Mouse (Mus musculus) C2C12 (cell line): ENCODE data around the gene Psmc3. TPM values are rescaled to one million over a fixed set of nuclear protein-coding genes. Genes with fewer than 3 reads are reported as not detected.

Experiments used
- H3K27me3 ChIP-seq: one replicate; pipeline ENCODE4 v1.6.1; 2011; ENCODE audit not compliant: control insufficient read depth, insufficient read depth, insufficient read length
- H3K36me3 ChIP-seq: one replicate; pipeline ENCODE4 v1.6.1; 2011; ENCODE audit not compliant: control insufficient read depth, insufficient read depth
- H3K4me3 ChIP-seq: one replicate; pipeline ENCODE4 v1.5.1; 2011; ENCODE audit warnings: mild to moderate bottlenecking, control low read depth; ENCODE audit not compliant: poor library complexity, insufficient read depth, severe bottlenecking
- H3K79me2 ChIP-seq: one replicate; pipeline ENCODE4 v1.6.1; 2011; ENCODE audit not compliant: control insufficient read depth, insufficient read depth
- H3K79me3 ChIP-seq: one replicate; pipeline ENCODE4 v1.6.1; 2011; ENCODE audit warnings: low read depth, control low read depth
- H3ac ChIP-seq: one replicate; pipeline ENCODE3; 2011; ENCODE audit warnings: low read depth; ENCODE audit not compliant: control insufficient read depth, insufficient read length
- CEBPB ChIP-seq: IDR thresholded peaks from one replicate; pipeline ENCODE4 v1.6.1; 2011; ENCODE audit warnings: low read depth, mild to moderate bottlenecking, control low read depth, moderate library complexity
- CTCF ChIP-seq: IDR thresholded peaks from one replicate; pipeline ENCODE4 v1.5.1; 2011; ENCODE audit not compliant: control insufficient read depth, insufficient read depth, insufficient read length
- FOSL1 ChIP-seq: IDR thresholded peaks from one replicate; pipeline ENCODE4 v1.8.0; 2011; ENCODE audit warnings: mild to moderate bottlenecking, low read length; ENCODE audit not compliant: poor library complexity, insufficient read depth, severe bottlenecking
- MAX ChIP-seq: IDR thresholded peaks from one replicate; pipeline ENCODE4 v1.6.1; 2011; ENCODE audit warnings: mild to moderate bottlenecking, control low read depth
- MYOD1 ChIP-seq: IDR thresholded peaks from one replicate; pipeline ENCODE4 v1.6.1; 2011; ENCODE audit warnings: low read depth; ENCODE audit not compliant: control insufficient read depth, insufficient read length
- MYOG ChIP-seq: IDR thresholded peaks from one replicate; pipeline ENCODE4 v1.6.1; 2011; ENCODE audit not compliant: control insufficient read depth, insufficient read length; ENCODE audit errors: extremely low read depth
- USF1 ChIP-seq: IDR thresholded peaks from one replicate; pipeline ENCODE4 v1.6.1; 2011; ENCODE audit warnings: low read depth, mild to moderate bottlenecking, control low read depth, moderate library complexity
- polyA plus RNA-seq: library from polyadenylated mRNA; unstranded; fragments of >200 nt; fragmentation: generic; extraction: Trizol; gene quantifications from one replicate; pipeline ENCODE4 v1.2.1, GENCODE M21; 2012; ENCODE audit warnings: missing spikeins

The Psmc3 gene
- polyA plus RNA-seq, 1 experiment = 367 TPM

GRCm38 (mm10) chr2:91085494-91086391, 31.9 kb downstream of the Psmc3 start:
- TF ChIP-seq CTCF (no peak), MYOD1 (no peak), MAX (no peak), USF1 (no peak), CEBPB (no peak), FOSL1 (no peak), MYOG (no peak)
- peaks cover 6% of the 10 kb centered on the region for H3K27me3 ChIP-seq
- H3K79me2 ChIP-seq = no peaks in the 10 kb centered on the region
- H3K36me3 ChIP-seq = no peaks in the 10 kb centered on the region
- no peak overlapping the region for H3ac ChIP-seq
- H3K79me3 ChIP-seq = no peaks in the 10 kb centered on the region
- H3K4me3 ChIP-seq = no peak overlapping the region

DNA sequence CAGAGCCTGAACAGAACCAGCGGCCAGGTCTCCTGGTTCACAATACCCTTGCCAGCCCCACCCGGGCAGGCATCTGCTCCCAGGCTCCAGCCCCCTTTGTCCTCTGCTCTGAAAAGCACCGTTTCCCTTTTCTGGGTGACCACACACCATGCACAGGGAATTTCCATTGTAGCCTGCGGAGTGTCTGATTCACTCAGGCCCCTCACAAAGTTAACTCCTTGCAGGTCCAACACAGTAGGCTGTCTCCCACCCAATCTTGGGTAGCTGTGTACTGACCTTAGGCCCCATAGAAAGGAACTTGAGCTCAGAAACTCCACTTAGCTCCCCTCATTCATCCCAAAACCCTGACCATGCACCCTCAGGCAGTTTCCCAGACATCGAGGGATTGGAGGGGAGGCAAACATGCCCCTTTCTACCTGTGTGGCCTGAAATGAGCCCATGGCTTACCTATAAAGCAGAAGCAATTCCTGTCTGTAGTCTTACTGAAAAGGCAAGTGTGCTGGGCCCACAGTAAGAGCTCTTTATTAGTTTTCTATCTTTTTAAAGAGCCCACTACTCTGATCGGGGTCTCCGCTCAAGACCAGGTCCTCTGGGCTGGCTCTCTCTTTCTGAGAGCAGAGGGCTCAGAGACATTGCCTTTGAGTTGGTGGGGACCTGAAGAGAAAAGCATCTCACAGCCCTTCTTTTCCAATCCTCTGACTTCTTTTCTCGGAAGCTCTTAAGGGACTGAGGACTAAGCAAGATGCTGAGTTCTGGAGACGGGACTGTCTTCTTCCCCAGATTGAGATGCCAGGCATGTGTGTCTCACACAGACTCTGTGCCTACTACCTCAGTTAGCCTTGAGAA, 32.8 kb downstream of the Psmc3 start:
- Histone ChIP-seq H3K36me3 (no peaks in the 10 kb centered on the region), H3ac (no peak overlapping the region), H3K4me3 (no peak overlapping the region), H3K79me3 (no peaks in the 10 kb centered on the region), H3K27me3 (peaks cover 6% of the 10 kb centered on the region), H3K79me2 (no peaks in the 10 kb centered on the region)
- TF ChIP-seq USF1 (no peak), CEBPB (no peak), CTCF (no peak), FOSL1 (no peak), MYOD1 (no peak), MAX (no peak), MYOG (no peak)

DNA sequence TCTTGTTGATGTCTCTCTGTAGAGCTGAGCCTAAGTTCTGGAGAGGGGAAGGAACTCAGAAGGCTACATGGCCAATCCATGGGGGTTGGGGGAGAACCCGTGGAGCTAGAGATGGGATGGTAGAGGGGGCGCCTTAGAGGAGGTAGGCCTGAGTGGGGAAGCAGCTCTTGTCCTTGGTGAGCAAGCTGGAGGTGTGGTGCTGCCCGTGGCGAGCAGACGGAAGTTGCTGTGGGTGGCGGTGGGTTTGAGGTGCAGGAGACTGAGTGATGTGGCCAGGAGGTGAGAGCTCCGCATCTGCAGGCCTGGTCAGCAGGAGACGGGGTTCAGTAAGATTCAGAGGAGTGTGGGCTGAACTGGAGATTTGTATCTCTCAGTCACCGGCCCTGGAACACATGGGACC, 33.6 kb downstream of the Psmc3 start:
- H3K4me3 ChIP-seq = no peak overlapping the region
- H3K27me3 ChIP-seq = peaks cover 6% of the 10 kb centered on the region
- H3K79me3 ChIP-seq = no peaks in the 10 kb centered on the region
- TF ChIP-seq CEBPB = no peak
- TF ChIP-seq MYOD1 = no peak
- no peak for TF ChIP-seq CTCF
- TF ChIP-seq MAX = no peak
- no peak for TF ChIP-seq FOSL1
- no peak for TF ChIP-seq USF1
- TF ChIP-seq MYOG = no peak
- no peaks in the 10 kb centered on the region for H3K79me2 ChIP-seq
- no peak overlapping the region for H3ac ChIP-seq
- no peaks in the 10 kb centered on the region for H3K36me3 ChIP-seq

GRCm38 (mm10) chr2:91088987-91089386, 35.2 kb downstream of the Psmc3 start:
- H3ac ChIP-seq = no peak overlapping the region
- no peak overlapping the region for H3K4me3 ChIP-seq
- no peaks in the 10 kb centered on the region for H3K79me2 ChIP-seq
- no peaks in the 10 kb centered on the region for H3K36me3 ChIP-seq
- no peak for TF ChIP-seq CTCF
- no peak for TF ChIP-seq FOSL1
- TF ChIP-seq USF1 = no peak
- TF ChIP-seq MAX = no peak
- no peak for TF ChIP-seq CEBPB
- TF ChIP-seq MYOD1 = no peak
- no peak for TF ChIP-seq MYOG
- H3K79me3 ChIP-seq = no peaks in the 10 kb centered on the region
- H3K27me3 ChIP-seq = peaks cover 6% of the 10 kb centered on the region

GRCm38 (mm10) chr2:91090208-91090607, 36.4 kb downstream of the Psmc3 start:
- no peak overlapping the region for H3K4me3 ChIP-seq
- no peak for TF ChIP-seq MAX
- TF ChIP-seq USF1 = no peak
- no peak for TF ChIP-seq MYOD1
- no peak for TF ChIP-seq FOSL1
- no peak for TF ChIP-seq MYOG
- no peak for TF ChIP-seq CEBPB
- no peak for TF ChIP-seq CTCF
- no peaks in the 10 kb centered on the region for H3K79me2 ChIP-seq
- H3K79me3 ChIP-seq = no peaks in the 10 kb centered on the region
- no peak overlapping the region for H3ac ChIP-seq
- no peaks in the 10 kb centered on the region for H3K36me3 ChIP-seq
- peaks cover 6% of the 10 kb centered on the region for H3K27me3 ChIP-seq
